Mouse (Mus musculus): ENCODE data around the gene Htr3b. TPM values are rescaled to one million over a fixed set of nuclear protein-coding genes. Genes with fewer than 3 reads are reported as not detected.

Htr3b gene
- polyA plus RNA-seq, 1 experiment: not detected

GRCm38 (mm10) chr9:48903766-48904165, 61.0 kb downstream of the Htr3b start:
- no peak overlapping the region for H3K27ac ChIP-seq (ENCODE audit: control insufficient read depth, insufficient read depth, low read length)
- 75% methylated on average over 2 of the region's 2 CpGs for WGBS
- no peaks in the 10 kb centered on the region for H3K36me3 ChIP-seq (ENCODE audit: control insufficient read depth, insufficient read depth, low read length)
- no peak for TF ChIP-seq CTCF (IDR thresholded peaks at IDR 0.05; ENCODE audit: borderline replicate concordance, control insufficient read depth, extremely low read depth, insufficient read depth, low read length, poor library complexity)
- no peak for TF ChIP-seq POLR2A (IDR thresholded peaks at IDR 0.05; ENCODE audit: control insufficient read depth, extremely low read depth, insufficient read depth, low read length, poor library complexity)
- H3K4me3 ChIP-seq (ENCODE audit: control insufficient read depth, insufficient read depth, low read length): no peak overlapping the region
- H3K27me3 ChIP-seq (ENCODE audit: control insufficient read depth, insufficient read depth, low read length): no peaks in the 10 kb centered on the region
- no peaks in the 10 kb centered on the region for H3K4me1 ChIP-seq (replicated peaks; ENCODE audit: control insufficient read depth, insufficient read depth, low read length)
- no peak for DNase-seq

GRCm38 (mm10) chr9:48898551-48898950, 66.2 kb downstream of the Htr3b start:
- H3K27ac ChIP-seq (ENCODE audit: control insufficient read depth, insufficient read depth, low read length): no peak overlapping the region
- TF ChIP-seq POLR2A (IDR thresholded peaks at IDR 0.05; ENCODE audit: control insufficient read depth, extremely low read depth, insufficient read depth, low read length, poor library complexity) (no peak), CTCF (IDR thresholded peaks at IDR 0.05; ENCODE audit: borderline replicate concordance, control insufficient read depth, extremely low read depth, insufficient read depth, low read length, poor library complexity) (no peak)
- no peak overlapping the region for H3K4me3 ChIP-seq (ENCODE audit: control insufficient read depth, insufficient read depth, low read length)
- no peaks in the 10 kb centered on the region for H3K4me1 ChIP-seq (replicated peaks; ENCODE audit: control insufficient read depth, insufficient read depth, low read length)
- WGBS: 25% methylated on average over 8 of the region's 8 CpGs
- DNase-seq: peak; percentile 5
- no peaks in the 10 kb centered on the region for H3K36me3 ChIP-seq (ENCODE audit: control insufficient read depth, insufficient read depth, low read length)
- no peaks in the 10 kb centered on the region for H3K27me3 ChIP-seq (ENCODE audit: control insufficient read depth, insufficient read depth, low read length)

- TF ChIP-seq POLR2A (IDR thresholded peaks at IDR 0.05; ENCODE audit: control insufficient read depth, extremely low read depth, insufficient read depth, low read length, poor library complexity) (no peak), CTCF (IDR thresholded peaks at IDR 0.05; ENCODE audit: borderline replicate concordance, control insufficient read depth, extremely low read depth, insufficient read depth, low read length, poor library complexity) (no peak)
- no peak for DNase-seq
- WGBS: 50% methylated on average over 18 of the region's 18 CpGs
- Histone ChIP-seq H3K36me3 (ENCODE audit: control insufficient read depth, insufficient read depth, low read length) (no peaks in the 10 kb centered on the region), H3K4me3 (ENCODE audit: control insufficient read depth, insufficient read depth, low read length) (no peak overlapping the region), H3K4me1 (replicated peaks; ENCODE audit: control insufficient read depth, insufficient read depth, low read length) (no peaks in the 10 kb centered on the region), H3K27ac (ENCODE audit: control insufficient read depth, insufficient read depth, low read length) (no peak overlapping the region), H3K27me3 (ENCODE audit: control insufficient read depth, insufficient read depth, low read length) (no peaks in the 10 kb centered on the region)
Observed at GRCm38 (mm10) chr9:48895819-48896536, 68.8 kb downstream of the Htr3b start.

- Histone ChIP-seq H3K36me3 (ENCODE audit: control insufficient read depth, insufficient read depth, low read length) (no peaks in the 10 kb centered on the region), H3K27me3 (ENCODE audit: control insufficient read depth, insufficient read depth, low read length) (no peaks in the 10 kb centered on the region), H3K4me3 (ENCODE audit: control insufficient read depth, insufficient read depth, low read length) (no peak overlapping the region), H3K4me1 (replicated peaks; ENCODE audit: control insufficient read depth, insufficient read depth, low read length) (no peaks in the 10 kb centered on the region), H3K27ac (ENCODE audit: control insufficient read depth, insufficient read depth, low read length) (no peak overlapping the region)
- no peak for DNase-seq
- TF ChIP-seq CTCF (IDR thresholded peaks at IDR 0.05; ENCODE audit: borderline replicate concordance, control insufficient read depth, extremely low read depth, insufficient read depth, low read length, poor library complexity) (no peak), POLR2A (IDR thresholded peaks at IDR 0.05; ENCODE audit: control insufficient read depth, extremely low read depth, insufficient read depth, low read length, poor library complexity) (no peak)
- 79% methylated on average over 6 of the region's 6 CpGs for WGBS
Observed at GRCm38 (mm10) chr9:48894755-48895154, 70.0 kb downstream of the Htr3b start.

GRCm38 (mm10) chr9:48893986-48894385, 70.8 kb downstream of the Htr3b start:
- Histone ChIP-seq H3K27ac (ENCODE audit: control insufficient read depth, insufficient read depth, low read length) (no peak overlapping the region), H3K4me1 (replicated peaks; ENCODE audit: control insufficient read depth, insufficient read depth, low read length) (no peaks in the 10 kb centered on the region), H3K27me3 (ENCODE audit: control insufficient read depth, insufficient read depth, low read length) (no peaks in the 10 kb centered on the region), H3K36me3 (ENCODE audit: control insufficient read depth, insufficient read depth, low read length) (no peaks in the 10 kb centered on the region), H3K4me3 (ENCODE audit: control insufficient read depth, insufficient read depth, low read length) (no peak overlapping the region)
- DNase-seq: peak; percentile 46
- no peak for TF ChIP-seq POLR2A (IDR thresholded peaks at IDR 0.05; ENCODE audit: control insufficient read depth, extremely low read depth, insufficient read depth, low read length, poor library complexity)
- TF ChIP-seq CTCF (IDR thresholded peaks at IDR 0.05; ENCODE audit: borderline replicate concordance, control insufficient read depth, extremely low read depth, insufficient read depth, low read length, poor library complexity): no peak
- WGBS: 30% methylated on average over 3 of the region's 3 CpGs

- no peak for TF ChIP-seq POLR2A (IDR thresholded peaks at IDR 0.05; ENCODE audit: control insufficient read depth, extremely low read depth, insufficient read depth, low read length, poor library complexity)
- no peak for TF ChIP-seq CTCF (IDR thresholded peaks at IDR 0.05; ENCODE audit: borderline replicate concordance, control insufficient read depth, extremely low read depth, insufficient read depth, low read length, poor library complexity)
- H3K27me3 ChIP-seq (ENCODE audit: control insufficient read depth, insufficient read depth, low read length): no peaks in the 10 kb centered on the region
- 92% methylated on average over 7 of the region's 7 CpGs for WGBS
Observed at GRCm38 (mm10) chr9:48889093-48889492, 75.7 kb downstream of the Htr3b start.

More at GRCm38 (mm10) chr9:48889093-48889492, 75.7 kb downstream of the Htr3b start:
- DNase-seq: no peak
- no peak overlapping the region for H3K4me3 ChIP-seq (ENCODE audit: control insufficient read depth, insufficient read depth, low read length)
- H3K36me3 ChIP-seq (ENCODE audit: control insufficient read depth, insufficient read depth, low read length): no peaks in the 10 kb centered on the region
- no peak overlapping the region for H3K27ac ChIP-seq (ENCODE audit: control insufficient read depth, insufficient read depth, low read length)
- H3K4me1 ChIP-seq (replicated peaks; ENCODE audit: control insufficient read depth, insufficient read depth, low read length): no peaks in the 10 kb centered on the region

Other genes with a start within 250 kb of the Htr3b start
- 3.7 and 4.1 TPM in 2 replicates for gene Zbtb16, start 128.8 kb downstream of the Htr3b start, polyA plus RNA-seq (2012; rRNA removed)
- 0.16 and 0.19 TPM in 2 replicates for gene Htr3a, start 53.9 kb downstream of the Htr3b start, polyA plus RNA-seq (2012; rRNA removed)
- gene Usp28, start 20.4 kb upstream of the Htr3b start, polyA plus RNA-seq (2012; rRNA removed): 17.9 and 19.6 TPM in 2 replicates
- gene Zw10, start 90.6 kb upstream of the Htr3b start, polyA plus RNA-seq (2012; rRNA removed): 31.0 and 31.2 TPM in 2 replicates
- 0.11 and 0.12 TPM in 2 replicates for gene Tmprss5, start 116.3 kb upstream of the Htr3b start, polyA plus RNA-seq (2012; rRNA removed)

All from thymus, adult 2 months (tissue).